ENCODE assay signal across 16 mouse cellular contexts in genomic region chr6:54200031-54200722, GRCm38 (mm10).
DNase-seq lines count a peak whose midpoint lies in the region; ATAC-seq and TF ChIP-seq lines count a peak whose summit lies in the region.
"Had no signal": no experiment of that assay in that cellular context is flagged by ENCODE, and none has a peak within 500 bp of the region (broad histone marks: within the 10 kb centered on the region; RNA-seq: fewer than 3 reads in every experiment).

No protein-coding gene starts in this region.

- no peak overlapping the region for H3K9ac ChIP-seq in heart, postnatal 0 days (replicated peaks; ENCODE audit: low read depth, low read length)
- H3K9ac ChIP-seq in lung, embryonic 16.5 days (ENCODE audit: low read length) = no peak overlapping the region
- H3K9ac ChIP-seq in midbrain, embryonic 13.5 days (replicated peaks) = no peak overlapping the region
- H3K9ac ChIP-seq in midbrain, postnatal 0 days (replicated peaks; ENCODE audit: low read length, poor library complexity, severe bottlenecking) = no peak overlapping the region
- H3K9ac ChIP-seq: forebrain, embryonic 13.5 days; forebrain, postnatal 0 days; hindbrain, embryonic 15.5 days had no signal

- no peak for TF ChIP-seq EP300 in heart, postnatal 0 days (IDR thresholded peaks at IDR 0.05; ENCODE audit: low read depth)

- H3K4me3 ChIP-seq in heart, postnatal 0 days (ENCODE audit: low read depth, low read length) = no peak overlapping the region
- H3K4me3 ChIP-seq in lung, embryonic 16.5 days (ENCODE audit: low read length) = no peak overlapping the region
- no peak overlapping the region for H3K4me3 ChIP-seq in midbrain, embryonic 13.5 days (replicated peaks)
- H3K4me3 ChIP-seq in midbrain, postnatal 0 days (ENCODE audit: low read depth, low read length) = no peak overlapping the region
- H3K4me3 ChIP-seq: embryonic facial prominence, embryonic 10.5 days; forebrain, embryonic 13.5 days; hindbrain, embryonic 15.5 days had no signal

- H3K4me2 ChIP-seq in heart, postnatal 0 days (ENCODE audit: low read depth, low read length) = no peak overlapping the region
- H3K4me2 ChIP-seq in lung, embryonic 16.5 days (ENCODE audit: low read depth, low read length) = no peak overlapping the region
- H3K4me2 ChIP-seq in midbrain, embryonic 13.5 days (replicated peaks) = no peak overlapping the region
- H3K4me2 ChIP-seq in midbrain, postnatal 0 days (ENCODE audit: low read depth, low read length, poor library complexity, severe bottlenecking) = no peak overlapping the region
- H3K4me2 ChIP-seq: forebrain, embryonic 13.5 days; hindbrain, embryonic 15.5 days had no signal

- no peak for DNase-seq in heart, postnatal 0 days (ENCODE audit: low spot score)
- DNase-seq in heart, adult 8-10 months (ENCODE audit: low spot score) = no peak
- no peak for DNase-seq in lung, postnatal 4 days
- no peak for DNase-seq in midbrain, postnatal 0 days (ENCODE audit: low spot score)
- DNase-seq: adrenal gland, adult 8-10 months; adrenal gland, postnatal 36 days; cerebellum, adult 2 months; cerebellum, postnatal 10 days; forebrain, postnatal 0 days; gastrocnemius, postnatal 14 days; heart, postnatal 14 days had no signal

- peak overlapping the region; percentile 30; the same call in 1 of the 2 replicates for H3K27ac ChIP-seq in heart, postnatal 0 days (ENCODE audit: low read depth)
- 0 out of 2 replicates have a peak overlapping the region, but pooled peaks have one; percentile 8 for H3K27ac ChIP-seq in lung, embryonic 16.5 days (ENCODE audit: low read length)
- H3K27ac ChIP-seq in midbrain, embryonic 13.5 days = no peak overlapping the region; the same call in 1 of the 2 replicates
- no peak overlapping the region for H3K27ac ChIP-seq in midbrain, postnatal 0 days (ENCODE audit: low read depth, low read length)
- H3K27ac ChIP-seq: embryonic facial prominence, embryonic 10.5 days; forebrain, embryonic 13.5 days; hindbrain, embryonic 15.5 days had no signal

- TF ChIP-seq CTCF in heart, postnatal 0 days (IDR thresholded peaks at IDR 0.05; ENCODE audit: low read depth) = no peak
- TF ChIP-seq CTCF in midbrain, postnatal 0 days (IDR thresholded peaks at IDR 0.05) = no peak

- ATAC-seq in heart, postnatal 0 days (ENCODE audit: insufficient read depth, low read depth) = no peak
- no peak for ATAC-seq in lung, embryonic 16.5 days (ENCODE audit: low read depth)
- ATAC-seq in midbrain, embryonic 13.5 days = 0 out of 2 replicates have a peak, but pooled peaks have one; percentile 9
- no peak for ATAC-seq in midbrain, postnatal 0 days (ENCODE audit: low FRiP score)
- ATAC-seq: forebrain, embryonic 13.5 days; forebrain, postnatal 0 days had no signal

- 82% methylated on average over 11 of the region's 11 CpGs for WGBS in heart, postnatal 0 days
- WGBS in lung, embryonic 16.5 days = 74% methylated on average over 11 of the region's 11 CpGs
- WGBS in midbrain, embryonic 13.5 days = 29% methylated on average over 11 of the region's 11 CpGs
- WGBS in midbrain, postnatal 0 days = 35% methylated on average over 11 of the region's 11 CpGs

- H3K4me1 ChIP-seq in heart, postnatal 0 days (ENCODE audit: control insufficient read depth, insufficient read depth) = peaks cover 4% of the 10 kb centered on the region; the same call in 1 of the 2 replicates
- peaks cover 2% of the 10 kb centered on the region; the same call in 1 of the 2 replicates for H3K4me1 ChIP-seq in lung, embryonic 16.5 days (replicated peaks; ENCODE audit: control insufficient read depth, insufficient read depth, low read length)
- peaks cover 25% of the 10 kb centered on the region for H3K4me1 ChIP-seq in midbrain, embryonic 13.5 days (replicated peaks)
- H3K4me1 ChIP-seq in midbrain, postnatal 0 days (ENCODE audit: insufficient read depth, low read length) = peaks cover 3% of the 10 kb centered on the region

- 0 out of 2 replicates have a peak, but pooled peaks cover 2% of the 10 kb centered on the region for H3K27me3 ChIP-seq in heart, postnatal 0 days (ENCODE audit: control insufficient read depth, insufficient read depth, low read length)
- no peaks in the 10 kb centered on the region for H3K27me3 ChIP-seq in lung, embryonic 16.5 days (ENCODE audit: control insufficient read depth, insufficient read depth, low read depth, low read length)
- peaks cover 27% of the 10 kb centered on the region for H3K27me3 ChIP-seq in midbrain, embryonic 13.5 days
- H3K27me3 ChIP-seq in midbrain, postnatal 0 days (ENCODE audit: insufficient read depth, low read length) = no peaks in the 10 kb centered on the region
- H3K27me3 ChIP-seq: forebrain, embryonic 13.5 days; hindbrain, embryonic 15.5 days had no signal

- H3K9me3 ChIP-seq in heart, postnatal 0 days (replicated peaks; ENCODE audit: control insufficient read depth, low read length) = no peaks in the 10 kb centered on the region
- H3K9me3 ChIP-seq in lung, embryonic 16.5 days (ENCODE audit: control insufficient read depth, low read length) = no peaks in the 10 kb centered on the region
- no peaks in the 10 kb centered on the region for H3K9me3 ChIP-seq in midbrain, embryonic 13.5 days
- H3K9me3 ChIP-seq in midbrain, postnatal 0 days (ENCODE audit: low read length) = no peaks in the 10 kb centered on the region
- H3K9me3 ChIP-seq: embryonic facial prominence, embryonic 10.5 days; forebrain, embryonic 13.5 days; hindbrain, embryonic 15.5 days had no signal

- H3K36me3 ChIP-seq in heart, postnatal 0 days (replicated peaks; ENCODE audit: control insufficient read depth, insufficient read depth, low read length) = no peaks in the 10 kb centered on the region
- H3K36me3 ChIP-seq in lung, embryonic 16.5 days (ENCODE audit: control insufficient read depth, insufficient read depth, low read length) = no peaks in the 10 kb centered on the region
- H3K36me3 ChIP-seq in midbrain, embryonic 13.5 days = no peaks in the 10 kb centered on the region
- H3K36me3 ChIP-seq in midbrain, postnatal 0 days (ENCODE audit: insufficient read depth, low read length) = no peaks in the 10 kb centered on the region
- H3K36me3 ChIP-seq: embryonic facial prominence, embryonic 10.5 days; hindbrain, embryonic 15.5 days had no signal

Comparison
In these comparisons a context has a peak if more than half of its experiments do, and no peak if none do; other contexts are left out.
1. H3K27ac ChIP-seq: peak in heart, postnatal 0 days (single experiment) and lung, embryonic 16.5 days (single experiment); none in midbrain, embryonic 13.5 days (single experiment) and midbrain, postnatal 0 days (single experiment).